Comparison of ENCODE assay signal across 17 mouse cellular contexts in genomic region chr13:71270370-71270769, GRCm38 (mm10).
DNase-seq lines count a peak whose midpoint lies in the region; ATAC-seq lines count a peak whose summit lies in the region.
"Had no signal": no experiment of that assay in that cellular context is flagged by ENCODE, and none has a peak within 500 bp of the region (broad histone marks: within the 10 kb centered on the region; RNA-seq: fewer than 3 reads in every experiment).

No protein-coding gene starts in this region.

- H3K27ac ChIP-seq in hindbrain, embryonic 12.5 days, result no peak overlapping the region
- H3K27ac ChIP-seq: forebrain, embryonic 15.5 days; heart, adult 2 months; heart, embryonic 15.5 days; macrophage; midbrain, embryonic 12.5 days had no signal

- H3K4me3 ChIP-seq in hindbrain, embryonic 12.5 days, result no peak overlapping the region
- H3K4me3 ChIP-seq: forebrain, embryonic 15.5 days; heart, adult 2 months; heart, embryonic 15.5 days; midbrain, embryonic 12.5 days had no signal

- no peaks in the 10 kb centered on the region for H3K4me1 ChIP-seq in hindbrain, embryonic 12.5 days
- H3K4me1 ChIP-seq: heart, embryonic 15.5 days; midbrain, embryonic 12.5 days had no signal

- no peaks in the 10 kb centered on the region for H3K36me3 ChIP-seq in hindbrain, embryonic 12.5 days
- H3K36me3 ChIP-seq: forebrain, embryonic 15.5 days; heart, embryonic 15.5 days; midbrain, embryonic 12.5 days had no signal

- no peak overlapping the region for H3K4me2 ChIP-seq in hindbrain, embryonic 12.5 days (replicated peaks)
- H3K4me2 ChIP-seq: forebrain, embryonic 15.5 days; heart, embryonic 15.5 days; liver, embryonic 11.5 days; midbrain, embryonic 12.5 days had no signal

- no peaks in the 10 kb centered on the region for H3K9me3 ChIP-seq in hindbrain, embryonic 12.5 days (replicated peaks)
- H3K9me3 ChIP-seq: forebrain, embryonic 15.5 days; heart, embryonic 15.5 days; midbrain, embryonic 12.5 days had no signal

- H3K9ac ChIP-seq in hindbrain, embryonic 12.5 days, result no peak overlapping the region
- H3K9ac ChIP-seq: forebrain, embryonic 15.5 days; heart, embryonic 15.5 days; midbrain, embryonic 12.5 days had no signal

- no peaks in the 10 kb centered on the region for H3K27me3 ChIP-seq in hindbrain, embryonic 12.5 days
- H3K27me3 ChIP-seq: forebrain, embryonic 15.5 days; heart, embryonic 15.5 days; midbrain, embryonic 12.5 days had no signal

- 72% methylated on average over 8 of the region's 8 CpGs for WGBS in hindbrain, embryonic 12.5 days

- ATAC-seq in hindbrain, embryonic 12.5 days (ENCODE audit: low FRiP score), result no peak
- ATAC-seq: forebrain, embryonic 15.5 days had no signal

- DNase-seq in heart, adult 11 months, result peak; percentile 63
- DNase-seq in heart, adult 18-20 months, result no peak
- peak; percentile 73 for DNase-seq in kidney, adult 9 months
- DNase-seq in kidney, postnatal 36 days, result peak; percentile 43 to 74
- no peak for DNase-seq in gastrocnemius, adult 18-20 months (ENCODE audit: low spot score)
- DNase-seq in lung, postnatal 25 days (ENCODE audit: low spot score), result no peak
- DNase-seq in gastrocnemius, postnatal 10 days, result no peak
- DNase-seq: adrenal gland, adult 2 months; cerebellum, postnatal 10 days; heart, adult 2 months; lung, adult 2 months had no signal

Comparison
In these comparisons a context has a peak if more than half of its experiments do, and no peak if none do; other contexts are left out.
1. DNase-seq: peak in heart, adult 11 months (single experiment), kidney, adult 9 months (single experiment) and kidney, postnatal 36 days (2 of 2); none in heart, adult 18-20 months (0 of 2), gastrocnemius, adult 18-20 months (single experiment), lung, postnatal 25 days (single experiment) and gastrocnemius, postnatal 10 days (single experiment).